Mouse (Mus musculus): ENCODE results near the gene Fzr1.
A peak's percentile ranks its signal among the peaks of the same experiment; 100 is the strongest.

The Fzr1 gene

DNA sequence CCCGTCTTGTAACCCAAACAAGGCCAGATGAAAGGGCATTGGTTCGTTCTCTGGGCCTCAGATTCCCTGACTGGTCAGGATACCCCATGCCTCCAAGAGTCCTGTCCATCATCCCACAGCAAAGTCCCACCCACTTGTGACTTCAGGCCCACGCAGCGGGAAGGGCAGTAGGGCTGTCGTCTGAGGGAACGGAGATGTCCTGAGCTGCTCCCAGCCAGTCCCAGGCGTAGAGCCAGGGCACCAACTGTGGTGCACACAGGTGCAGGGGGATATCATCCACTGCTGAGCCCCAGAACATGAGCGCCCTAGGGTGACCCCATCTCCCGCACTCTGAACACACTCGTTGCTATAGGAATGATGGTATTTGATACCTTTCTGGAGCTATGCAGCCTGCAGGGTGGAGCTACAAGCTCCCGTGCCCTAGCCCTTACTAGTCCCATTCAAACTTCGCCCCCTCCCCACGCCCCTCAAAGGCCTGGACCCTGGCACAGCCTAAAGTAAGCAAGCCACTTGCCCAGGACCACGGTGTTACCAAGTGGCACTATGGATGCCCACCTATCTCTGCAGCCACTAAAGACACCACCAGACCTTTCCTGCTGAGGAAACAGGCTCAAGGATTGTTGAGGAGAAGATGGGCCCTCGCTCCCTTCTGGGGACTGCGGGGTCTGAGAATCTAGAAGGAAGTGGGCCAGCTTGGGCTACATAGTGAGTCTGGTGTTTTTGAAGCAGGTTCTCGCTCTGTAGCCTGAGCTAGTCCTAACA, 37.4 kb upstream of the Fzr1 start:
- no peak for DNase-seq

GRCm38 (mm10) chr10:81415146-81415545, 36.8 kb upstream of the Fzr1 start:
- DNase-seq, result no peak

DNA sequence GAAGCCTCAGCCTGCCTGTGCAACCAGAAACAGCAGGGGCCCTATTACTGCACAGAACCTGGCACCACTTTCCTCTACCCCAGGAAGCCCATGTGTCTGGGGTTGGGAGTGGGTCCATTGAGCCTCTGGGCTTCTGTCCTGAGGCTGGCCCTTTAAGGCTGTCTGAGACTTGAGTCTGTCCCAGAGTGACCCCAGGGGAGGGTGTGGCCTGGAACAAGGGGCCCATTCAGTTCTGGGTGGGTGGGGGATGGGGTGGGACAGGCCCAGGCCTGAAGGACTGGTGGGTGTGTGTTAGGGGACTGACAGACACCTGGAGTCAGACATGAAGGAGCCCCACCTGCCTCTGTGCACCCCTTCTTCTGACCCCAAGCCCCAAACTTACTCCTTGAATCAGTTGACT, 36.4 kb upstream of the Fzr1 start:
- DNase-seq, result no peak

DNA sequence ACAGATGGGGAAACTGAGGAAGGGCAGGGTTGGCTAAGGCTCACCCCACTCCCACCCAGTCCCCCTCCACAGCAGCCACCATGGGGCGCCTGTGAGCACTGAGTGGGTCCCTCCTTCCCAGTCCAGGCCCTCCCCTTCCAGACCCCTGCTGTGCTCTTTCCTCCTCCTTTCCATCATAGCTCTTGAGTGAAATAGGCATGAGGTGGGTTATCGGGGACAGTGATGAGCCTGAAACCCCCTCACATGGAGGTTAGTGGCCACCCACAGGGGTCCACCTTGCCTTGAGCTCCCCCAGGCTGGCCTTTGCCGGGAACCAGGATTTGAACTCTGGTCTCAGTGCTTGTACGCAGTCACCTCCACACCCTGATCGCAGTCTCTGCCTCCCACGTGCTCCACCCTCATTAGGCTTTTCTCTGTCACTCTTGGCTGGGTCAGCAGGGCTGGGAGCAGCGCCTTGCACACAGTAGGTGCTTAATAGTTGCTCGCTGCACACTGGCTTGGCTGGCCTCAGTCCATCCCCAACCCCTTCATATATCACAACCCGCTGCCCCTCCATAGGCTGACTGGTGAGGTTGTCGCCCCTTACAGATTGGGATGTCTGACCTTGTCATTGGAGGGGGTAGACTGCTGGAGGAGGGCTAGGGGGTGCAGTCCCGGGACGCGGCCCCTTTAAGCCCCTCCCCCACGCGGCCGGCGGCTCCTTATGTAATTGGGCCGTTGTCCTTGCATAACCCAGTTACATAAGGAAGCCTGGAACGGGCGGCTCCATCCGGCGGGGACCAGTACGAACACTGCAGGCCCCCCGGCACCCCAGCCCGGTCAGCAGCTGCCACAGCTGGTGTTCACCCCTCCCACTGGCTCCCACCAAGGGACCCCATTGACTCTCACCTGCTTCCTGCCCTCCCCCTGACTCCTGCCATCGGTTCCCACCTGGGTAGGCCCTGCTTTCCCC, 35.3 kb upstream of the Fzr1 start:
- no peak for DNase-seq

DNA sequence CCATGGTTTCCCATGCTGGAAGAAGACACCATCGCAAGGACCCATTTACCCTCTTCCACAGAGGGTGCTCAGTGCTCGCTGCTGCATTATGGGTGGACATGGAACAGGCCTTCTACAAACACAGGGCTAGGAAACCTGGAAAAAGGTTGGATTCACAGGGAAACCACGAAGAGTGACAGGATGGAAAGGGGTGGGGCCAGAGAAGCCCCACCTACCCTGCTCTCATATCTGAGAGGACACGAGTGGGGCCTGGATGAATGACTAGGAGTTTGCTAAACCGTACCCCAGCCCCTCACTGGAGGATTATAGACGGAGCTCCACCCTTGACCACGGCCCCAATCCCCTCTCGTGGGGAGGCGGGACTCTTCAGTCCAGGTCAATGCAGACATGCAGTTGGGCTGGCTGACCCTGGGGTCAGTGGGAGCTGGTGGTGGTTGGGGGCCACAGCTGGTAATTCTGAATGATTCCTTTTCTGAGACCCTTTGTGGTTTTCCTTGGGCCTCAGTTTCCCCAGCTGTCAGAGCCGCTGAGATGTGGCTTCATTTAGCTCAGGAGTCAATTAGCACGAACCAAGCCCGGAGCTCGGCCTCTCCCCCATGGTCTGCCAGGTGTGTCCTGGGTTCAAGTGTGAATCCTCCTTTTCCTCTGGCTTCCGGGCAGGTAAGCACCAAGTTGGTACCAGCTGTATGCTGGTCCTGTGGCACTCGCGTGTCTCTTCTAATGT, 34.4 kb upstream of the Fzr1 start:
- no peak for DNase-seq

DNA sequence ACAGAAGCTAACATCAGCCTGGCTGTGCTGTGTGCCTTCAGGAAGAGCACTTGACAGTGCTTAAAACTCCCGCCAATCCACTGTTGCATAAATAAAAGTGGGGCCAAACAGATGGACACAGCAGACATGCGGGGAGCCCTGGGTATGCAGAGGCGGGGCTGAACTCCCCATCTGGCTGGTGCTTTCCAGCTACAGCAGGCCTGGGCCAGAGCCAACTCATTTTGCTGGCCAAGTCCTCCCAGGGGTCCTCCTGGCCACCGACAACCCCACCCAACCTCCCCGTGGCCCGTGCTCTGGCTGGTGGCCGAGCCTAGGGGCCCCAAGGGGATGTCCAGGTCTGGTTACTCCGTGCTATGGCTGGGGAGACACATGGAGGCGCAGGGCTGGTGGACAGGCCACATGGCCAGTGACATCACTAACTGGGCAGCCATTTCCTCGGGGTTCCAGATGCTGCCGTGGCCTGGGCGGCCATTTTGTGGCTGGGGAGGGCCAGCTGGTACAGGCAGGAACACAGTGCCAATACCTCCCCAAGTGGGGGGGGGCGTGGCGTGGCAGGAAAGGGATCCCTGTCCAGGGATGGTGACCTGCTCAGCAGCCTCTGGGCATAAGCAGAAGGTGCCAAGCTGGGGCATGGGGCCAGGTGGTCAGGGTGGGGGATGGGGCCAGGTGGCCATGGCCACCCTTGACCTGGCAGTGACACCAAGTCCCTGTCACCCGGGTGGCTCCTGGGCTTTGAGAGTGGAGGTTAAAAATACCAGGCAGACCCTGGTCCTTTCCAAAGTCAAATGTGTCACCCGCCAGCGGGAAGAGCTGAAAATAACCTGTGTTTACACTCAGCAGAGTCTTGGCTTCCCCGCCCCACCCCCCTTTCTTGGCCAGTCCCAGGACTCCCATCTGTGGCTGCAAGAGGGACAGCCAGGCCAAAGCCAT, 33.4 kb upstream of the Fzr1 start:
- DNase-seq, result no peak

DNA sequence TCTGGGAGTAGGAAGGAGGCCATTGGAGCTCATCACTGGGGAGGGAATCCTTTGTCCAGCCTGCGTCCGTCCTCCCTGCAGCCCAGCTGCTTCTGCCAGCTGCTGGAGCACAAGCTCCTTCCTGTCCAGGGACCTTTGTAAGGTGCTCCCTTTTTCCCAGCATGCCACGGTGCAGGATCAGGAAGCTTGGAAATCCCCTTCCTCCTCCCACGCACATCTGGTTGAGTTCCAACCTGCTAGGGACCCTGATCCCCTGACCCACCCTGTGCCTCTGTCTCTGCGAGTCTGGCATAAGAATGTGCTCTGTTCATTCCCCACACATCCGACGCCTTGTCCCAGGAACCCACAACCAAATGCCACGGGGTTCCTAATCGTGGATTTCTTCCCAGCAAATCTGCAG, 32.7 kb upstream of the Fzr1 start:
- DNase-seq, result no peak

GRCm38 (mm10) chr10:81410350-81410749, 32.0 kb upstream of the Fzr1 start:
- no peak for DNase-seq

- DNase-seq, result no peak
Measured at GRCm38 (mm10) chr10:81409330-81409729, 31.0 kb upstream of the Fzr1 start.

GRCm38 (mm10) chr10:81408871-81409291, 30.6 kb upstream of the Fzr1 start:
- peak; percentile 69 for DNase-seq

- no peak for DNase-seq
Measured at GRCm38 (mm10) chr10:81408424-81408729, 30.1 kb upstream of the Fzr1 start.

DNA sequence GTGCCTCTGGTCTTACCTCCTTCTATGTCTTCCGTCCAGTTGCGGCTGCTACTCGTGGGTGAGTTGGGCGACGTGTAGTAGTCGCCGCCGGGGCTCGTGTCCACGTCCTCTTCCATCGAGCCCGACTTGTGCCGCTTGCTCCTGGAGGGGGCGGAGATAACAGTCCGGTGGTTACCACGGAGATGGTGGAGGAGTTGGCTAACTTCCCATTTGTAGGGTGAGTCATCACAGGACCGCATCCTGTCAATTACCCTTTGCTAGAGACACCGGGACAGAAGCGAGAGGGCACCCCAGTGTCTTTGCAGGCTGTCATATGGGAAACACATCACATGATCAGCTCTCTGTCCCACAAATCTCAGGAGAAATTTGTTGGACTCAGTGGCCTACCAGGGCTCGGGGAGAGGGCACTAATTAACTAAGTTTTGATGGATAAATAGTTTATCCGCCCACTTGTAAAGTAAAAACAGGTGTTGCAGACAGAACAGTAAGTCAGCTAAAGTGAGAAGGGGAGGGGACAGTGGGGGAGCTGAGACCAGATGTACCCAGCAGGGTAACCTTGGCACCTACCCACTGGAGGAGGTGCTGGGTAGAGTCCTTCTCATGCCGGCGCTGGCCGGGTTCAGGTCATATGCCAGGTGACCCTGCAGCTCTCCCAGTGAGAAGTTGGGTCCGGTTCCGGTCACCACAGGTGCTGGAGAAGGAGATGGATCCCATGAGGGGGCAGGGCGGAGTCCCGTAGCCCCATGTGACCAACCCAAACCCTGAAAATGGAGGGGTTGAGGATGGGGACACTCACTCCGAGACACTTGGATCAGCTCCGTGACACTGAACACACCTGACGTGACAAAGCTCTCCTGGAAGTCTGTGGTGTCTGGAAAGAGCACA, 29.5 kb upstream of the Fzr1 start:
- peak; percentile 26 for DNase-seq

GRCm38 (mm10) chr10:81406504-81407440, 28.5 kb upstream of the Fzr1 start:
- no peak for DNase-seq

- DNase-seq, result peak; percentile 74
Measured at GRCm38 (mm10) chr10:81405588-81406201, 27.4 kb upstream of the Fzr1 start.

GRCm38 (mm10) chr10:81404720-81405119, 26.4 kb upstream of the Fzr1 start:
- no peak for DNase-seq

GRCm38 (mm10) chr10:81404082-81404481, 25.8 kb upstream of the Fzr1 start:
- no peak for DNase-seq

DNA sequence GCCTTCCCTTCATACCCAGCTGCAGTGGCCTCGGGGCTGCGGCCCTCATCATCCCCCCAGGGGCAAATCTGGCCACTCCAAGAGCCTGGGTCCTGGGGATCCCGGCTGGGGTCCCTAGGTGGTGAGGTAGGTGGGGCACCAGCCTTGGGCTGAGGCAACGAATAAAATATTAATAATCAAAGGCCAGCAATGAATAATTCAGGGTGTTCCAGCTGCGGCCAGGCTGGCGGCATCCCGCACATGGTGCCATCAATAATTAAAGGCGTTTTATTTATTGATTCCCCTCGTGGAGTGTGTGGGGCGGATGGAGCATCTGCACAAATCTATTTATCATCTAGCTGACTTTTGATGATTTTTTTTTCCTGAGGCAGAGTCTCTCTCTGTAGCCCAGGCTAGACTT, 25.2 kb upstream of the Fzr1 start:
- no peak for DNase-seq

GRCm38 (mm10) chr10:81402227-81402765, 24.0 kb upstream of the Fzr1 start:
- DNase-seq, result no peak

GRCm38 (mm10) chr10:81401521-81402226, 23.4 kb upstream of the Fzr1 start:
- DNase-seq, result no peak

All from thymus, postnatal 25 days (tissue).